Mouse (Mus musculus): ENCODE data around the gene Trabd2b. TPM values are rescaled to one million over a fixed set of nuclear protein-coding genes. Genes with fewer than 3 reads are reported as not detected.

The Trabd2b gene
- total and polyA plus RNA-seq, 3 experiments = not detected

DNA sequence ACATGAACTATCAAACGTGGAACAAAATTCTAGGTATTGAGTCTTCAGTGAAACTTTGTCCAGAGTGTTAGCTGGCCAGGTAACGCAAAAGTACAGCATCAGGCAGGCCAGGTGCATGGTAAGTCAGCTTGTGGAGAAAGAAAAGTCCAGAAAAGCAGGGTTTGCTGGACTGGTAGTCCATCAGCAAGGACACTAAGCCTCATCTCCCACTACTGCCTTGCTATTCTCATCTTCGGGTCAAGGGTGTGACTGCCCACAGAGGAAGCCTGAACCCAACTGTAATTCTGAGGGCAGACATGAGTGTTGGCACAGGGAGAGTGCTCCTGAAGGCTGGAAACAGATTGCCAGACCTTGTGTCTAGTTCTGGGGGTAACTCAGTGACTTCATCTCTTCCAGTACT, 111.5 kb downstream of the Trabd2b start:
- Histone ChIP-seq H3K79me2 (ENCODE audit: control insufficient read depth, insufficient read depth, low read length, poor library complexity) (no peaks in the 10 kb centered on the region), H3K9ac (ENCODE audit: control insufficient read depth, low read depth, low read length, poor library complexity, severe bottlenecking) (no peak overlapping the region)

DNA sequence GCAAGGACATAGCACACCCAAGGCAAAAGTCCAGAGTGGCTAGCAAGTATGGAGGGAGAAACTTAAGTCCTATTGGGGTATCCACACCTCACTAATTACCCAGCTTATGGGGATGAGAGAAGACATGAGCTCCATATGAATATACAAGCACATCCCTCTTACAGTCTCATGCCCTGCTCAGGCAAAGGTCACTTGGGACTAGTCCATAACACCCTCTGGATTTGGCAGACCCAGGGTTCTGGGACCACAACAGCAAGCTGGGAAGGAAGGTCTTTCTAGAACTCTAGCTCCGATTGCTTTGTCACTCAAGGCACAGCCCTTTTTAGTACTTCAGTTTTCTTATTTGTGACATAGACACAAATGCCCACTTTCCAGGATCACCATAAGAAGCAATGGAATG, 112.0 kb downstream of the Trabd2b start:
- H3K79me2 ChIP-seq (ENCODE audit: control insufficient read depth, insufficient read depth, low read length, poor library complexity) = no peaks in the 10 kb centered on the region
- TF ChIP-seq USF2 (IDR thresholded peaks at IDR 0.05; ENCODE audit: borderline replicate concordance in 1 of 2, insufficient read depth in 1 of 2, low read depth in 1 of 2, low read length in 2 of 2) (no peak), ETS1 (IDR thresholded peaks at IDR 0.05; ENCODE audit: low read depth, low read length) (no peak), E2F4 (IDR thresholded peaks at IDR 0.05; ENCODE audit: borderline replicate concordance, low read depth, low read length) (no peak), RCOR1 (IDR thresholded peaks at IDR 0.05; ENCODE audit: low read depth, low read length) (no peak), MAFK (IDR thresholded peaks at IDR 0.05; ENCODE audit: borderline replicate concordance, low read depth, low read length) (no peak)
- H3K4me1 ChIP-seq (ENCODE audit: control insufficient read depth in 1 of 2, insufficient read depth in 2 of 2, low read length in 2 of 2) = no peaks in the 10 kb centered on the region
- H3K27ac ChIP-seq (ENCODE audit: control insufficient read depth, low read depth, low read length) = no peak overlapping the region
- H3K9ac ChIP-seq (ENCODE audit: control insufficient read depth, low read depth, low read length, poor library complexity, severe bottlenecking) = no peak overlapping the region
- H3K4me3 ChIP-seq (ENCODE audit: control insufficient read depth in 1 of 2, insufficient read depth in 1 of 2, low read depth in 2 of 2, low read length in 2 of 2) = no peak overlapping the region
- H3K36me3 ChIP-seq (ENCODE audit: control insufficient read depth in 1 of 2, insufficient read depth in 2 of 2, low read length in 2 of 2) = no peaks in the 10 kb centered on the region
- DNase-seq (ENCODE audit: low read depth, low spot score) = no peak
- H3K9me3 ChIP-seq (replicated peaks; ENCODE audit: insufficient read depth, low read length) = no peaks in the 10 kb centered on the region
- H3K27me3 ChIP-seq (ENCODE audit: control insufficient read depth in 1 of 2, insufficient read depth in 2 of 2, low read length in 2 of 2) = no peaks in the 10 kb centered on the region

More for the DNA sequence above, 111.5 kb downstream of the Trabd2b start:
- Histone ChIP-seq H3K27ac (ENCODE audit: control insufficient read depth, low read depth, low read length) (no peak overlapping the region), H3K4me1 (ENCODE audit: control insufficient read depth in 1 of 2, insufficient read depth in 2 of 2, low read length in 2 of 2) (no peaks in the 10 kb centered on the region), H3K36me3 (ENCODE audit: control insufficient read depth in 1 of 2, insufficient read depth in 2 of 2, low read length in 2 of 2) (no peaks in the 10 kb centered on the region), H3K4me3 (ENCODE audit: control insufficient read depth in 1 of 2, insufficient read depth in 1 of 2, low read depth in 2 of 2, low read length in 2 of 2) (no peak overlapping the region), H3K9me3 (replicated peaks; ENCODE audit: insufficient read depth, low read length) (no peaks in the 10 kb centered on the region), H3K27me3 (ENCODE audit: control insufficient read depth in 1 of 2, insufficient read depth in 2 of 2, low read length in 2 of 2) (no peaks in the 10 kb centered on the region)
- TF ChIP-seq POLR2AphosphoS2 (IDR thresholded peaks at IDR 0.05; ENCODE audit: low read length) = no peak
- TF ChIP-seq NRF1 (IDR thresholded peaks at IDR 0.05; ENCODE audit: insufficient read depth, low read depth, low read length, poor library complexity, severe bottlenecking) = no peak
- TF ChIP-seq HCFC1 (IDR thresholded peaks at IDR 0.05; ENCODE audit: low read depth, low read length) = no peak
- no peak for DNase-seq (ENCODE audit: low read depth, low spot score)

DNA sequence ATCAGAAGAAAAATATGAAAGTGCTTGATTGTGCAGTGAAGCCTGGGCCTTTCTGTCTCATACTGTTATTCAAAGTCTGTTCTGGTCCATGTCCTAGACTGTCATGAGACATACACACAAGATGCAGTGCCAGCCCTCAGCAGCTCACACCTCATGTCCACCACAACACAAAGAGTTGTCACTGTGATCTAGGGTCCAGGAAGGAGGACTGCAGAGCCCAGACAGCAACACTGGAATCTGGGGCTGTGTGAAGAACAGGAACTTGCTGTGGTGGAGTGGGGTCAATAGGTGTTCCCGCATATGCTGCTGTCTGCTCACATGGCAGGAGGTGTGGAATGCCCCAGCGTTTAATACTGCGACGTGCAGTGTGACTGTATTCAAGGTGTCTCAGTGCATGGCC, 112.8 kb downstream of the Trabd2b start:
- no peak for TF ChIP-seq MAFK (IDR thresholded peaks at IDR 0.05; ENCODE audit: borderline replicate concordance, low read depth, low read length)
- no peak for TF ChIP-seq ZMIZ1 (IDR thresholded peaks at IDR 0.05; ENCODE audit: low read depth, low read length)
- TF ChIP-seq MYB (IDR thresholded peaks at IDR 0.05; ENCODE audit: low read depth, low read length) = no peak
- no peak for TF ChIP-seq GABPA (IDR thresholded peaks at IDR 0.05; ENCODE audit: low read depth, low read length)
- TF ChIP-seq MEF2A (IDR thresholded peaks at IDR 0.05; ENCODE audit: extremely low read depth, insufficient replicate concordance, low read depth, low read length, poor library complexity, severe bottlenecking) = no peak
- no peak for TF ChIP-seq ZKSCAN1 (IDR thresholded peaks at IDR 0.05; ENCODE audit: low read depth, low read length)
- no peak for TF ChIP-seq USF1 (IDR thresholded peaks at IDR 0.05; ENCODE audit: low read depth, low read length)
- TF ChIP-seq KAT2A (conservative IDR thresholded peaks at IDR 0.05; ENCODE audit: low read depth, low read length) = no peak
- TF ChIP-seq MAZ (IDR thresholded peaks at IDR 0.05; ENCODE audit: low read depth, low read length) = no peak
- TF ChIP-seq TAL1 (IDR thresholded peaks at IDR 0.05; ENCODE audit: low read length) = no peak
- no peak for TF ChIP-seq ZC3H11A (IDR thresholded peaks at IDR 0.05; ENCODE audit: low read depth, low read length)
- no peaks in the 10 kb centered on the region for H3K27me3 ChIP-seq (ENCODE audit: control insufficient read depth in 1 of 2, insufficient read depth in 2 of 2, low read length in 2 of 2)
- no peaks in the 10 kb centered on the region for H3K36me3 ChIP-seq (ENCODE audit: control insufficient read depth in 1 of 2, insufficient read depth in 2 of 2, low read length in 2 of 2)
- H3K4me3 ChIP-seq (ENCODE audit: control insufficient read depth in 1 of 2, insufficient read depth in 1 of 2, low read depth in 2 of 2, low read length in 2 of 2) = no peak overlapping the region
- no peaks in the 10 kb centered on the region for H3K79me2 ChIP-seq (ENCODE audit: control insufficient read depth, insufficient read depth, low read length, poor library complexity)
- H3K9ac ChIP-seq (ENCODE audit: control insufficient read depth, low read depth, low read length, poor library complexity, severe bottlenecking) = no peak overlapping the region
- DNase-seq (ENCODE audit: low read depth, low spot score) = no peak
- no peaks in the 10 kb centered on the region for H3K9me3 ChIP-seq (replicated peaks; ENCODE audit: insufficient read depth, low read length)
- no peak overlapping the region for H3K27ac ChIP-seq (ENCODE audit: control insufficient read depth, low read depth, low read length)
- no peaks in the 10 kb centered on the region for H3K4me1 ChIP-seq (ENCODE audit: control insufficient read depth in 1 of 2, insufficient read depth in 2 of 2, low read length in 2 of 2)
